Mouse (Mus musculus) cerebellum, adult 2 months (tissue): Measurements from ENCODE around the gene Rasgrf2.

Experiments used
- CTCF ChIP-seq: fragments of 200-500 bp; IDR thresholded peaks from 2 replicates; pipeline ENCODE4 v1.5.1; 2011; ENCODE audit warnings: low read depth, mild to moderate bottlenecking, control low read depth, low read length, moderate library complexity, borderline replicate concordance; ENCODE audit not compliant: insufficient read depth
- POLR2A ChIP-seq: fragments of 200-500 bp; IDR thresholded peaks from 2 replicates; pipeline ENCODE4 v1.6.1; 2011; ENCODE audit warnings: low read length, control low read depth, borderline replicate concordance; ENCODE audit not compliant: insufficient read depth

- no peak for TF ChIP-seq POLR2A
- no peak for TF ChIP-seq CTCF
Observed at GRCm38 (mm10) chr13:92029666-92030065, 101.8 kb downstream of the Rasgrf2 start.
